Mouse (Mus musculus) spleen, postnatal 36 days (tissue): ENCODE measurements around the gene Galnt10.

Experiments used
- DNase-seq, 2 experiments: peaks; one replicate each; pipeline ENCODE4 v3.0.0; 2022; ENCODE audit warnings: low spot score in 2 of 2, mixed read lengths in 1 of 2

Gene Galnt10

GRCm38 (mm10) chr11:57645018-57645559 is at the start of gene Galnt10:
Gene Galnt10, plus strand, starts transcription at chr11:57645442.
- peak; percentile 80 to 81 for DNase-seq

- no peak for DNase-seq
Observed at GRCm38 (mm10) chr11:57595899-57596298, 49.3 kb upstream of the Galnt10 start.

GRCm38 (mm10) chr11:57598161-57598560 is 47.1 kb upstream of the Galnt10 start:
- no peak for DNase-seq

GRCm38 (mm10) chr11:57599304-57599703 is 45.9 kb upstream of the Galnt10 start:
- no peak for DNase-seq

GRCm38 (mm10) chr11:57600113-57600512 is 45.1 kb upstream of the Galnt10 start:
- no peak for DNase-seq

- no peak for DNase-seq
Observed at GRCm38 (mm10) chr11:57600621-57601121, 44.6 kb upstream of the Galnt10 start.

- DNase-seq, result no peak
Observed at GRCm38 (mm10) chr11:57601806-57602455, 43.3 kb upstream of the Galnt10 start.

- DNase-seq, result no peak
Observed at GRCm38 (mm10) chr11:57605086-57605485, 40.2 kb upstream of the Galnt10 start.

- DNase-seq, result no peak
Observed at GRCm38 (mm10) chr11:57605660-57606059, 39.6 kb upstream of the Galnt10 start.

GRCm38 (mm10) chr11:57614502-57614901 is 30.7 kb upstream of the Galnt10 start:
- no peak for DNase-seq

GRCm38 (mm10) chr11:57615286-57615685 is 30.0 kb upstream of the Galnt10 start:
- DNase-seq, result no peak

GRCm38 (mm10) chr11:57615871-57616270 is 29.4 kb upstream of the Galnt10 start:
- no peak for DNase-seq

GRCm38 (mm10) chr11:57617526-57618264 is 27.5 kb upstream of the Galnt10 start:
- peak; percentile 42 to 50 for DNase-seq

GRCm38 (mm10) chr11:57621472-57621871 is 23.8 kb upstream of the Galnt10 start:
- DNase-seq, result no peak

- DNase-seq, result no peak
Observed at GRCm38 (mm10) chr11:57621876-57622275, 23.4 kb upstream of the Galnt10 start.

- DNase-seq, result peak; percentile 40 to 68
Observed at GRCm38 (mm10) chr11:57624490-57624893, 20.8 kb upstream of the Galnt10 start.

- peak in 1 of 2 experiments; percentile 41 for DNase-seq
Observed at GRCm38 (mm10) chr11:57625465-57625864, 19.8 kb upstream of the Galnt10 start.

- no peak for DNase-seq
Observed at GRCm38 (mm10) chr11:57627086-57627735, 18.0 kb upstream of the Galnt10 start.

- no peak for DNase-seq
Observed at GRCm38 (mm10) chr11:57631805-57632485, 13.3 kb upstream of the Galnt10 start.

- DNase-seq, result no peak
Observed at GRCm38 (mm10) chr11:57633006-57633405, 12.2 kb upstream of the Galnt10 start.

GRCm38 (mm10) chr11:57633975-57634585 is 11.2 kb upstream of the Galnt10 start:
- DNase-seq, result no peak
